Mouse (Mus musculus): Measurements from ENCODE around the gene Rgs8. TPM values are rescaled to one million over a fixed set of nuclear protein-coding genes. Genes with fewer than 3 reads are reported as not detected.

Gene Rgs8
- polyA plus RNA-seq, 1 experiment: 0.16 TPM

DNA sequence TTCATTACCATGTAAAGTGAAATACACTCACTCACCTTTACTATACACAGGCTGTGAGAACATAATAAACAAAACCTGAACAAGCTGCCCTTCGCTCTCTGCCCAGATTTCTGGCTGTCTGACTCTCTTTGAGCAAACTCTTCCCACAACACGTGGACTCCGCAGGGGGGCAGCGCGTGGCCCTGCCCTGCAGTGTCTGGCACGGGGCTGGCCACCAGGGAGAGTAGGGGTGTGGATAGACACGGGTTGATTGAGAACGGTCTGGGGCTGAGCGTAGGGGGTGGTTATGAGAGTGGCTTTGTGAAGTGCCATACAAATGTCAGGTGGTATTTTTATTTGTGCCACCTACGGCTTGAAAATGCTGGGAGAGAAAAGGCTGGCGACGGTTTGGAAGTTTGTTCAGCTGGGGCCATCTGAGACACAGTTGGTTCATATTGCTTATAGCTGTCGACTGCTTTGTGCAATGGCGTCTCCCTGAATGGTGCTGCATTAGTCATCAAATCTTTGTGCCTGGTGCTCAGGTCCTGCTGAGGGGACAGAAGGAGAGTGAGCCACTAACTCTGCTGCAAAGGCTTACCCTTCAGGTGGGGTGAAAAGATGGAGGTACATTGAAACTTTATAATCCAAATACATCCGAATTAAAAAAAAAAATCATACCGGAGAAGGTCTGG is 44.9 kb downstream of the Rgs8 start:
- TF ChIP-seq POLR2A (IDR thresholded peaks at IDR 0.05; ENCODE audit: insufficient read length, low read depth) (no peak), E2F4 (IDR thresholded peaks at IDR 0.05; ENCODE audit: insufficient read depth) (no peak), MYOD1 (IDR thresholded peaks at IDR 0.05; ENCODE audit: control insufficient read depth in 1 of 3, insufficient read length in 2 of 3, low read depth in 2 of 3) (no peak), CEBPB (IDR thresholded peaks at IDR 0.05; ENCODE audit: insufficient read depth, poor library complexity, severe bottlenecking) (no peak), SRF (IDR thresholded peaks at IDR 0.05; ENCODE audit: control insufficient read depth, insufficient read length, low read depth) (no peak), TCF12 (IDR thresholded peaks at IDR 0.05; ENCODE audit: insufficient read depth, poor library complexity, severe bottlenecking) (no peak), TCF3 (IDR thresholded peaks at IDR 0.05; ENCODE audit: insufficient read length, low read depth) (no peak), POLR2AphosphoS2 (IDR thresholded peaks at IDR 0.05; ENCODE audit: insufficient read length, low read depth) (no peak), USF1 (IDR thresholded peaks at IDR 0.05; ENCODE audit: low read depth) (no peak), REST (IDR thresholded peaks at IDR 0.05; ENCODE audit: insufficient read depth, insufficient read length) (no peak), MAX (IDR thresholded peaks at IDR 0.05; ENCODE audit: low read depth) (no peak), MYOG (IDR thresholded peaks at IDR 0.05; ENCODE audit: control insufficient read depth in 1 of 3, insufficient read depth in 1 of 3, insufficient read length in 2 of 3, low read depth in 2 of 3) (no peak)
- Histone ChIP-seq H3K4me2 (ENCODE audit: low read depth) (no peak overlapping the region), H3K79me2 (ENCODE audit: control insufficient read depth, insufficient read depth) (no peaks in the 10 kb centered on the region), H3K36me3 (ENCODE audit: control insufficient read depth, insufficient read depth) (no peaks in the 10 kb centered on the region), H3K27me3 (ENCODE audit: control insufficient read depth, insufficient read depth, insufficient read length) (no peaks in the 10 kb centered on the region), H3ac (ENCODE audit: control insufficient read depth, insufficient read length) (no peak overlapping the region), H3K4me3 (no peak overlapping the region)

GRCm38 (mm10) chr1:153698311-153699084 is 45.7 kb downstream of the Rgs8 start:
- Histone ChIP-seq H3K4me3 (no peak overlapping the region), H3K36me3 (ENCODE audit: control insufficient read depth, insufficient read depth) (no peaks in the 10 kb centered on the region), H3K4me2 (ENCODE audit: low read depth) (peak overlapping the region; percentile 5), H3K27me3 (ENCODE audit: control insufficient read depth, insufficient read depth, insufficient read length) (no peaks in the 10 kb centered on the region), H3K79me2 (ENCODE audit: control insufficient read depth, insufficient read depth) (no peaks in the 10 kb centered on the region), H3ac (ENCODE audit: control insufficient read depth, insufficient read length) (no peak overlapping the region)
- TF ChIP-seq SRF (IDR thresholded peaks at IDR 0.05; ENCODE audit: control insufficient read depth, insufficient read length, low read depth): no peak
- TF ChIP-seq POLR2A (IDR thresholded peaks at IDR 0.05; ENCODE audit: insufficient read length, low read depth): no peak
- TF ChIP-seq MYOD1 (IDR thresholded peaks at IDR 0.05; ENCODE audit: control insufficient read depth in 1 of 3, insufficient read length in 2 of 3, low read depth in 2 of 3): no peak
- TF ChIP-seq TCF12 (IDR thresholded peaks at IDR 0.05; ENCODE audit: insufficient read depth, poor library complexity, severe bottlenecking): no peak
- TF ChIP-seq CEBPB (IDR thresholded peaks at IDR 0.05; ENCODE audit: insufficient read depth, poor library complexity, severe bottlenecking): no peak
- no peak for TF ChIP-seq MAX (IDR thresholded peaks at IDR 0.05; ENCODE audit: low read depth)
- no peak for TF ChIP-seq POLR2AphosphoS2 (IDR thresholded peaks at IDR 0.05; ENCODE audit: insufficient read length, low read depth)

GRCm38 (mm10) chr1:153700448-153701063 is 47.7 kb downstream of the Rgs8 start:
- TF ChIP-seq TCF12 (IDR thresholded peaks at IDR 0.05; ENCODE audit: insufficient read depth, poor library complexity, severe bottlenecking) (peak; percentile 33), TCF3 (IDR thresholded peaks at IDR 0.05; ENCODE audit: insufficient read length, low read depth) (no peak), MYOG (IDR thresholded peaks at IDR 0.05; ENCODE audit: control insufficient read depth in 1 of 3, insufficient read depth in 1 of 3, insufficient read length in 2 of 3, low read depth in 2 of 3) (peak in 1 of 3 experiments; percentile 29)
- no peaks in the 10 kb centered on the region for H3K79me2 ChIP-seq (ENCODE audit: control insufficient read depth, insufficient read depth)
- H3K4me2 ChIP-seq (ENCODE audit: low read depth): no peak overlapping the region
- H3K36me3 ChIP-seq (ENCODE audit: control insufficient read depth, insufficient read depth): no peaks in the 10 kb centered on the region
- H3K27me3 ChIP-seq (ENCODE audit: control insufficient read depth, insufficient read depth, insufficient read length): no peaks in the 10 kb centered on the region
- H3K4me3 ChIP-seq: no peak overlapping the region
- H3ac ChIP-seq (ENCODE audit: control insufficient read depth, insufficient read length): no peak overlapping the region

DNA sequence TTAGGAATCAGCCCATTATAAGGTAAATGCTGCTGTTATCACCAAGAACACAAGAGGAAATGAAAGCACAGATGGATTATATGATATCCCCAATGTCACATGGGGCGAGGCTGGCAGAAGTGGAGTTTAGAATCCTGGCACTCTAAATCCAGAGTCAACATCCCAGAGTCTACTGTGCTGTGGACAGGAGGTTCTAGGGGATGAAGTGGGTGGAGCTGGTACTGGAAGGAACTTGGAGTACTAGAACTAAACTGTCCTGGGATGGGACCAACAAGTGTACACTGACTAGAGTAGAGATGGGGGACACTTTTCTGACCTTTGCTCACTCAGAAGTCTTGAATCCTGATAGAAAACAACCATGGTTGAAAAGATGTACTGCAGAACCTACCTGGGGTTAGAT is 48.6 kb downstream of the Rgs8 start:
- H3K27me3 ChIP-seq (ENCODE audit: control insufficient read depth, insufficient read depth, insufficient read length): no peaks in the 10 kb centered on the region
- no peak overlapping the region for H3ac ChIP-seq (ENCODE audit: control insufficient read depth, insufficient read length)
- H3K36me3 ChIP-seq (ENCODE audit: control insufficient read depth, insufficient read depth): no peaks in the 10 kb centered on the region
- no peaks in the 10 kb centered on the region for H3K79me2 ChIP-seq (ENCODE audit: control insufficient read depth, insufficient read depth)
- H3K4me2 ChIP-seq (ENCODE audit: low read depth): no peak overlapping the region
- TF ChIP-seq E2F4 (IDR thresholded peaks at IDR 0.05; ENCODE audit: insufficient read depth): no peak
- TF ChIP-seq CEBPB (IDR thresholded peaks at IDR 0.05; ENCODE audit: insufficient read depth, poor library complexity, severe bottlenecking): no peak
- no peak for TF ChIP-seq REST (IDR thresholded peaks at IDR 0.05; ENCODE audit: insufficient read depth, insufficient read length)
- TF ChIP-seq MYOD1 (IDR thresholded peaks at IDR 0.05; ENCODE audit: control insufficient read depth in 1 of 3, insufficient read length in 2 of 3, low read depth in 2 of 3): no peak
- no peak for TF ChIP-seq USF1 (IDR thresholded peaks at IDR 0.05; ENCODE audit: low read depth)
- no peak for TF ChIP-seq MAX (IDR thresholded peaks at IDR 0.05; ENCODE audit: low read depth)
- no peak overlapping the region for H3K4me3 ChIP-seq
